Mouse (Mus musculus) neural tube, embryonic 11.5 days (tissue): ENCODE measurements around the gene Cnnm3. TPM values are rescaled to one million over a fixed set of nuclear protein-coding genes. Genes with fewer than 3 reads are reported as not detected.

Source experiments
- ATAC-seq: fragments of 200-750 bp; cut with Nextera tagmentation; 2 replicates; pipeline ENCODE4 v1.8.0; 2017; ENCODE audit warnings: moderate number of reproducible peaks, mild to moderate bottlenecking, moderate TSS enrichment, moderate library complexity; ENCODE audit not compliant: insufficient read depth, low FRiP score, low TSS enrichment
- DNase-seq: peaks from one replicate; pipeline ENCODE4 v3.0.0-alpha.2; 2015; ENCODE audit warnings: low spot score
- H3K27ac ChIP-seq: fragments of 300-500 bp; sonication (generic); 2 replicates; pipeline ENCODE4 v1.5.1; 2014; ENCODE audit warnings: low read depth, mild to moderate bottlenecking, low read length
- H3K27me3 ChIP-seq: fragments of 300-500 bp; sonication (generic); 2 replicates; pipeline ENCODE4 v1.6.1; 2014; ENCODE audit warnings: mild to moderate bottlenecking, low read length, mixed read lengths; ENCODE audit not compliant: control insufficient read depth, insufficient read depth
- H3K36me3 ChIP-seq: fragments of 300-500 bp; sonication (generic); 2 replicates; pipeline ENCODE4 v1.6.1; 2014; ENCODE audit warnings: mild to moderate bottlenecking, low read length, moderate library complexity, mixed read lengths; ENCODE audit not compliant: control insufficient read depth, insufficient read depth
- H3K4me1 ChIP-seq: fragments of 300-500 bp; sonication (generic); 2 replicates; pipeline ENCODE4 v1.6.1; 2014; ENCODE audit warnings: low read length, mixed read lengths; ENCODE audit not compliant: control insufficient read depth, insufficient read depth
- H3K4me2 ChIP-seq: fragments of 300-500 bp; sonication (generic); 2 replicates; pipeline ENCODE4 v1.6.1; 2014; ENCODE audit warnings: low read depth, mild to moderate bottlenecking, moderate library complexity
- H3K4me3 ChIP-seq: fragments of 300-500 bp; sonication (generic); 2 replicates; pipeline ENCODE4 v1.5.1; 2014; ENCODE audit warnings: low read depth, low read length
- H3K9ac ChIP-seq: fragments of 300-500 bp; sonication (generic); 2 replicates; pipeline ENCODE4 v1.6.1; 2014; ENCODE audit warnings: mild to moderate bottlenecking, low read length
- H3K9me3 ChIP-seq: fragments of 300-500 bp; sonication (generic); 2 replicates; pipeline ENCODE4 v1.6.1; 2016; ENCODE audit warnings: low read length; ENCODE audit not compliant: control insufficient read depth
- WGBS: fragments of 180-500 bp; shearing (Covaris S2); extraction: QIAGEN DNeasy Blood & Tissue Kit; methylation state at CpG from one replicate; pipeline ENCODE4 v1.1.7; 2014; 5-methylcytosine and 5-hydroxymethylcytosine counted together
- polyA plus RNA-seq: library from polyadenylated mRNA; unstranded; fragments of >200 nt; fragmentation: Nextera tagmentation; extraction: Ambion mirVana; gene quantifications from 2 replicates; pipeline ENCODE4 v1.2.1, GENCODE M21; 2014

Gene Cnnm3
- polyA plus RNA-seq, 1 experiment from 2014 or later = 5.6 TPM

GRCm38 (mm10) chr1:36528351-36528750, 16.7 kb downstream of the Cnnm3 start:
- H3K27ac ChIP-seq = 0 out of 2 replicates have a peak overlapping the region, but pooled peaks have one; percentile 46
- no peak overlapping the region for H3K9ac ChIP-seq
- no peaks in the 10 kb centered on the region for H3K4me1 ChIP-seq
- no peak overlapping the region for H3K4me2 ChIP-seq
- H3K9me3 ChIP-seq = no peaks in the 10 kb centered on the region
- peak; percentile 51; the same call in 1 of the 2 replicates for ATAC-seq
- WGBS = 53% methylated on average over 1 of the region's 1 CpGs
- no peak overlapping the region for H3K4me3 ChIP-seq
- no peaks in the 10 kb centered on the region; the same call in 1 of the 2 replicates for H3K36me3 ChIP-seq
- no peaks in the 10 kb centered on the region for H3K27me3 ChIP-seq
- DNase-seq = no peak

DNA sequence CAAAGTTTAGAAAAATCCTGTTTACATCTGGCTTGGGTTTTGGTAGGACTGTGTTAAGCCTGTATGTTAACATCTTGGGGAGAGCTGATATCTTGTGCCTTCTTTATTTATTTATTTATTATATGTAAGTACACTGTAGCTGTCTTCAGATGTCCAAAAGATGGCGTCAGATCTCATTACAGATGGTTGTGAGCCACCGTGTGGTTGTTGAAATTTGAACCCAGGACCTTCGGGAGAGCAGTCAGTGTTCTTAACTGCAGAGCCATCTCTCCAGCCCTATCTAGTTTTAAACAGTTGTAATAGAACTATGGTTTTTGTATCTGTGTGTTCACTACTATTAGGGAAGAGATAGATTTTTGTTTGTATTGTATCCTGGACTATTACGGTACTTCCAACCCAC, 17.6 kb downstream of the Cnnm3 start:
- DNase-seq (no peak), ATAC-seq (no peak)
- Histone ChIP-seq H3K36me3 (no peaks in the 10 kb centered on the region), H3K27me3 (no peaks in the 10 kb centered on the region), H3K9me3 (no peaks in the 10 kb centered on the region), H3K4me2 (no peak overlapping the region), H3K9ac (no peak overlapping the region), H3K27ac (no peak overlapping the region), H3K4me1 (no peaks in the 10 kb centered on the region), H3K4me3 (no peak overlapping the region)
- 91% methylated on average over 4 of the region's 4 CpGs for WGBS

DNA sequence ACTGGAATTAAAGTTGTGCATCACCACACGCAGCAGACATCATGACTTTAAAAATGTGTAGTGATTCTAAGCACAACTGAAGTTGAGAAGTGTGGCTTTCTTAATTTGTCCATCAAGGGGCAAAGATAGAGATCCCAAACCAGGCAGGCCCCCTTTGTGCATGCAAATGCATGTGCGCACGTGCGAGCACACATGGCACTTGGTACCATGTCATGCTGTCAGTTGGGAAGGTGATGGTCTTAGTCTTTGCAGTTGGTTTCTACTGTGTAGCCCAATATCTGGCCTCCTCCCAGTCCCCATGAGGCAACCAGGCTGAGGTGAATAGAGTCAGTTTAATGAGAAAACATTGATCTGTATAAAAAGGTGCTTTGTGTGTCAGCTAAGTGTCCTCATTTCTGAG, 18.2 kb downstream of the Cnnm3 start:
- Histone ChIP-seq H3K27me3 (no peaks in the 10 kb centered on the region), H3K4me1 (no peaks in the 10 kb centered on the region), H3K36me3 (no peaks in the 10 kb centered on the region), H3K4me3 (no peak overlapping the region), H3K27ac (no peak overlapping the region), H3K9ac (no peak overlapping the region), H3K4me2 (no peak overlapping the region), H3K9me3 (no peaks in the 10 kb centered on the region)
- no peak for ATAC-seq
- 93% methylated on average over 4 of the region's 4 CpGs for WGBS
- DNase-seq = no peak

GRCm38 (mm10) chr1:36530485-36530884, 18.8 kb downstream of the Cnnm3 start:
- Histone ChIP-seq H3K27ac (no peak overlapping the region), H3K4me1 (no peaks in the 10 kb centered on the region), H3K4me2 (no peak overlapping the region), H3K9me3 (no peaks in the 10 kb centered on the region), H3K9ac (no peak overlapping the region), H3K36me3 (no peaks in the 10 kb centered on the region), H3K4me3 (no peak overlapping the region), H3K27me3 (no peaks in the 10 kb centered on the region)
- no peak for ATAC-seq
- no peak for DNase-seq
- 89% methylated on average over 8 of the region's 8 CpGs for WGBS

- WGBS = 90% methylated on average over 7 of the region's 7 CpGs
- H3K36me3 ChIP-seq = no peaks in the 10 kb centered on the region
- H3K9ac ChIP-seq = no peak overlapping the region
Measured at GRCm38 (mm10) chr1:36530962-36531361, 19.3 kb downstream of the Cnnm3 start.

DNA sequence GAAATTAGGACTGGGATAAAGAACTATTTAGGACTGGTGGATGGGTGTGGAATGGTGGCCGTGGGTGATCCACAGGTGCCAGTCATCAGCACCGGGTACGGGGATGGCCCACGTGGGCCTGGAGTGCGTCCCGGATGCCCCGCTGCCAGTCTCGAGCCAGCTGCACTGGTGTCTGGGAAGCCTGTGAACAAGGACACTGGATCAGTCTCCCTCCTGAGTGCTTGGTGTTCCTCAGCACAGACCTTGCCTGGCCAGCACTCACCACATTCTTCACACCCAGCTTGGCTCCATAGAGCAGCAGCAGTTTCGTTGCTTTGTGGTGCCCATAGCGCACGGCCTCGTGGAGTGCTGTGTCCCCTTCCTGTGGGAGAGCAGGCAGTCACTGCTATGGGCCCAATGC, 19.8 kb downstream of the Cnnm3 start:
- DNase-seq = no peak
- no peak for ATAC-seq
- H3K9ac ChIP-seq = no peak overlapping the region
- no peaks in the 10 kb centered on the region for H3K4me1 ChIP-seq
- no peak overlapping the region for H3K4me3 ChIP-seq
- WGBS = 93% methylated on average over 12 of the region's 12 CpGs
- no peak overlapping the region for H3K27ac ChIP-seq
- no peaks in the 10 kb centered on the region for H3K27me3 ChIP-seq
- no peak overlapping the region for H3K4me2 ChIP-seq
- no peaks in the 10 kb centered on the region for H3K9me3 ChIP-seq
- no peaks in the 10 kb centered on the region for H3K36me3 ChIP-seq

More at GRCm38 (mm10) chr1:36530962-36531361, 19.3 kb downstream of the Cnnm3 start:
- H3K27ac ChIP-seq = no peak overlapping the region
- H3K4me2 ChIP-seq = no peak overlapping the region
- H3K27me3 ChIP-seq = no peaks in the 10 kb centered on the region
- no peak overlapping the region for H3K4me3 ChIP-seq
- no peaks in the 10 kb centered on the region for H3K4me1 ChIP-seq
- DNase-seq (no peak), ATAC-seq (no peak)
- H3K9me3 ChIP-seq = no peaks in the 10 kb centered on the region

DNA sequence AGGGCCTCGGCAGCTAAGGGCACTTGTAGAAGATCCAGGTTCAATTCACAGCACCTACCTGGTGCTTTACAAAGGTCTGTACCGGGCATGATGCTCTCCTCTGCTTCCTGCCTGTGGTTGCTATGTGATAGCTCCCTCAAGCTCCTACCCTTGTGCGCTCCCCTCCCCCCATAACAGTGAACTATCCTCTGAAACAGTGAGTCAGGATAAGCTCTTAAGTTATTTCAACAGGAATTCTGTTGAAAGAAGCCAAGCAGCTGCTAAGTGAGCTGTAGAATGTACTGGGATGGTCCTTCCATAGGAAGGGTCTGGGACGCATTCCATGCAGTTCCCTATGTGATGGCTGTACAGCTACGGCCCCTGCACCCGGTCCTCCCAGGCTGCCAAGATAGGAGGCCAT, 21.9 kb downstream of the Cnnm3 start:
- Histone ChIP-seq H3K9me3 (no peaks in the 10 kb centered on the region), H3K4me2 (no peak overlapping the region), H3K36me3 (no peaks in the 10 kb centered on the region), H3K27ac (no peak overlapping the region), H3K27me3 (no peaks in the 10 kb centered on the region), H3K4me3 (no peak overlapping the region), H3K4me1 (no peaks in the 10 kb centered on the region), H3K9ac (no peak overlapping the region)
- no peak for ATAC-seq
- DNase-seq = no peak
- WGBS = 82% methylated on average over 6 of the region's 6 CpGs

- ATAC-seq (no peak), DNase-seq (no peak)
- H3K27ac ChIP-seq = no peak overlapping the region
- H3K4me1 ChIP-seq = no peaks in the 10 kb centered on the region
- H3K4me2 ChIP-seq = no peak overlapping the region
- H3K27me3 ChIP-seq = no peaks in the 10 kb centered on the region
- no peaks in the 10 kb centered on the region for H3K9me3 ChIP-seq
- H3K4me3 ChIP-seq = no peak overlapping the region
- H3K36me3 ChIP-seq = no peaks in the 10 kb centered on the region
- 78% methylated on average over 6 of the region's 6 CpGs for WGBS
- H3K9ac ChIP-seq = no peak overlapping the region
Measured at GRCm38 (mm10) chr1:36534595-36535058, 23.0 kb downstream of the Cnnm3 start.

GRCm38 (mm10) chr1:36535477-36536396, 24.1 kb downstream of the Cnnm3 start:
- Histone ChIP-seq H3K9me3 (no peaks in the 10 kb centered on the region), H3K36me3 (peaks cover 3% of the 10 kb centered on the region; the same call in 1 of the 2 replicates), H3K4me3 (no peak overlapping the region), H3K9ac (no peak overlapping the region), H3K27ac (no peak overlapping the region), H3K4me2 (no peak overlapping the region), H3K27me3 (no peaks in the 10 kb centered on the region), H3K4me1 (no peaks in the 10 kb centered on the region)
- DNase-seq (no peak), ATAC-seq (no peak)
- whole genome bisulfite sequencing = 84% methylated on average over 11 of the region's 11 CpGs
